Mouse (Mus musculus) lung, postnatal 14 days (tissue): ENCODE data around the gene Olfr1446.

ENCODE experiments used
- DNase-seq: peaks from one replicate; pipeline ENCODE4 v3.0.0; 2021

Gene Olfr1446

GRCm38 (mm10) chr19:12893424-12893823, at the start of gene Olfr1446:
TSS of gene Olfr1446 (minus strand) at chr19:12893524.
- DNase-seq: no peak

- DNase-seq: no peak
These were observed 37.2 kb upstream of the Olfr1446 start, which contains the start of gene Olfr1449 for GRCm38 (mm10) chr19:12930540-12930939. TSS of gene Olfr1449 (plus strand) at chr19:12930840.

- DNase-seq: no peak
These were observed 31.0 kb upstream of the Olfr1446 start, which contains the start of gene Olfr1448 for GRCm38 (mm10) chr19:12924319-12924718. TSS of gene Olfr1448 (minus strand) at chr19:12924419.

- DNase-seq: no peak
These were observed 10.3 kb upstream of the Olfr1446 start, which contains the start of gene Olfr1447 for GRCm38 (mm10) chr19:12903643-12904042. TSS of gene Olfr1447 (minus strand) at chr19:12903743.

- no peak for DNase-seq
These were observed 9.8 kb downstream of the Olfr1446 start, which contains the start of gene Olfr1445 for GRCm38 (mm10) chr19:12883555-12883954. TSS of gene Olfr1445 (plus strand) at chr19:12883855.

- DNase-seq: no peak
These were observed 36.3 kb downstream of the Olfr1446 start, which contains the start of gene Olfr1444 for GRCm38 (mm10) chr19:12856983-12857382. TSS of gene Olfr1444 (plus strand) at chr19:12857283.

- DNase-seq: no peak
These were observed 46.9 kb downstream of the Olfr1446 start, which contains the start of gene Gm5244 for GRCm38 (mm10) chr19:12846382-12846781. TSS of gene Gm5244 (plus strand) at chr19:12846682.

GRCm38 (mm10) chr19:12838507-12838906, 54.8 kb downstream of the Olfr1446 start:
- no peak for DNase-seq
